Mouse (Mus musculus) testis, postnatal 10 days (tissue): Measurements from ENCODE around the gene Rps16.

Experiments
- DNase-seq: peaks from one replicate; pipeline ENCODE4 v3.0.0; 2021; ENCODE audit warnings: low spot score

Rps16 gene

DNA sequence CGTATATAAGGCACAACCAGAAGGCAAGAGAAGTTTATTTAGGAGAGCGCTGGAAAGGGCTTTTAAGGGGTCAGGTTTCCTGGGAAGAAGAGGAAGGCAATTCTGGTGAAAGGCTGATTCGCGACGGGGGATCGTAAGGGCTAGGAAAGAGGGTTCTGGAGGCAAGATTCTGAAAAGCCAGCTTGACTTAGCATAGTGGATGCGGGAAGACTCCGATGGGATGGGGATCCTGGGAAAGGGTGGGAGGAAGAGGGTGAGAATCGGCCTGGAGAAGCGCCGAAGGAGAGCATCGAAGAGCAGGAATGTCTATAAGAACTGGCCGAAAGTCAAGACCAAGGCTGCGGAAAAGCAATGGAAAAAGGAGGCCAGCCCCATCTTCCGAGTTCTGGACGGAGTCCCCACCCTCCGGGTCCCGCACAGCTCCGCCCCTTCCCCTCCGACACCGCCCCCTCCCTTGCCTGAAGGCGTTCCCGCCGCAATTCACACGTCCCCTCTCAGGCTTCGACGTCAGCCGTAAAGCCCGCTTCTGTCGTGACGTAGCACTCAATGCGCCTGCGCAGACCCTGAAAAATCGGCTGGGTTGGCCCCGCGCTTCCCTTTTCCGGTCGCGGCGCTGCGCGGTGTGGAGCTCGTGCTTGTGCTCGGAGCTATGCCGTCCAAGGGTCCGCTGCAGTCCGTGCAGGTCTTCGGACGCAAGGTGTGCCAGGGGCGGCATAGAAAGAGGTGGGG, at the start of gene Rps16:
Gene Rps16, plus strand, starts transcription at position 498 of the 729 bp plus-strand sequence.
- DNase-seq = peak; percentile 99

DNA sequence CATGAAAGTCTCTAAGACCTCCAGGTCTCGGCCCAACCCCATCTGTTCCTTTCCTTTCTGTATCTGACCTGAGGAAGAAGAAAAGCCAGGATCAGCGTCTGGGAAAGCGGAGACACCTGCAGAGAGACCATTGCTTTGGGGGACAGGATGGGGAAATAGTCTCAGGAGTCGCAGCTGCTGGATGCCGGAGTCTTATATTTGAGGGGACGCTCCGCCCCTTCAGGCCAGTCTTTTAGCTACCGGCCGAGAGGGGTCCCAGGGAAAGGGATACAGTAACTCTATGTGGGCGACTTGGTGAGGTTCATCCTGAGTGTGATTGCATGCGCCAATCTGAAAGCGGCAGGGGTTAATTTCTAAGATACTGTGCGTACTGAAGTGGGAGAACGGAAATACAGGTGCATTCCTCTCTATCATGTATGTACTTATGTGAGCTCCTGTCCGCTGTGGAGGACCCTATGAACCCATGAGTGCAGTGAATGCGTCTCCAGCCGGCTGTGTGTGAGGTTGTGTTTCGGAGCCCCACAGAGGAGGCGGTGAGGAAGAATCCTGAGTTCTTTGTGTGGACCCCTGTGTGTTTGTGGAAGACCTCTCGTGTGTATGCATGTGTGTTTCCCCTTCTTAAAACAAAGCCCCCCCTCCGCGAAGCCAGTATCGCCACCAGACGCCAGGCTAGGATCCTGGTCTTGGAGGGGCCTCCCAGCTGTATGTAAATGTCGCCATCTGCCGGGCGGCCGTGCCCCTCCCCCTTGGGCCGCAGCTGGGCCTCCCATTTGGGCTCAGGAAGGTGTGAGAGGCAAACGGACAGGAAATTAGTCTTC, 48.6 kb upstream of the Rps16 start, which contains the start of gene Dll3:
Gene Dll3, minus strand, starts transcription at position 623 of the 818 bp plus-strand sequence.
- peak; percentile 78 for DNase-seq

DNA sequence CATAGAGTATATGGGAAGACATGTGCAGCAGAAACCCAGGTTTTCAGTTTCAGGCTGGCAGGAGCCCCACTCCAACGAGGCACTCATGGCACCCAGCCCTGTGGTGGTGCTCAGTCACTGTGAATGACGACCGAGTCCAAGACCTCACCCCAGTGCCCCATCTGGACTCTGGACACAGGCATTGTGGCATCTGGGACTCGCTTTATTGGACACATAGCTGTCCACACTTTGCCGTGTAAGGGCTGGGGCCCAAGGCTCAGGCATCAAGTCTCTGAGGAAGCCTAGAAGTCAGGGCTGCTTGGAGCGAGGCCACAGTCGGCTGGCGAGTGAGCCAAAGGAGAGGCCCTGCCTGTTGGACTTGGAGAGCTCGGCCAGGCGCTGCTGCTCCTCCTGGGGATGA, 44.8 kb upstream of the Rps16 start:
- DNase-seq = peak; percentile 40

DNA sequence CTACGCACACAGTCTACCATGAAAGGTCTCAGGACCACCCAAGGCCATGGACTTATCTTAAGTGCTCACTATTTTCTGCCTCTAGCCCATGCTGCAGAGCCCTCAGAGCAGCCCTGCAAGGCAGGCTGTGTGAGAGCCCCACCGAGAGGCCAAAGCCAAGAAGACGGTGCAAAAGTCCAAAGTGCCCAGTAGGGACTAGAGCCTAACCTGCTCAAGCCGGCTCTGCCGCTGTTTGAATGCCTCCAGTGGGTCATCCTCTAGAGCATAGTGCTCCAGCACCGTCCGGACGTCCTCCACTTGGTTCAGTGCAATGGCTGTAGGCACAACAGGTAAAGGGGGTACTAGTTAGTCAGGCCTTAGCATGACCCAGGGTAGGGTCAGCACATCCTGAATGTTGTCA, 44.2 kb upstream of the Rps16 start:
- DNase-seq = no peak

- DNase-seq = no peak
Measured at GRCm38 (mm10) chr7:28309737-28310136, 40.7 kb upstream of the Rps16 start.

- no peak for DNase-seq
Measured at GRCm38 (mm10) chr7:28311151-28311925, 39.1 kb upstream of the Rps16 start.

DNA sequence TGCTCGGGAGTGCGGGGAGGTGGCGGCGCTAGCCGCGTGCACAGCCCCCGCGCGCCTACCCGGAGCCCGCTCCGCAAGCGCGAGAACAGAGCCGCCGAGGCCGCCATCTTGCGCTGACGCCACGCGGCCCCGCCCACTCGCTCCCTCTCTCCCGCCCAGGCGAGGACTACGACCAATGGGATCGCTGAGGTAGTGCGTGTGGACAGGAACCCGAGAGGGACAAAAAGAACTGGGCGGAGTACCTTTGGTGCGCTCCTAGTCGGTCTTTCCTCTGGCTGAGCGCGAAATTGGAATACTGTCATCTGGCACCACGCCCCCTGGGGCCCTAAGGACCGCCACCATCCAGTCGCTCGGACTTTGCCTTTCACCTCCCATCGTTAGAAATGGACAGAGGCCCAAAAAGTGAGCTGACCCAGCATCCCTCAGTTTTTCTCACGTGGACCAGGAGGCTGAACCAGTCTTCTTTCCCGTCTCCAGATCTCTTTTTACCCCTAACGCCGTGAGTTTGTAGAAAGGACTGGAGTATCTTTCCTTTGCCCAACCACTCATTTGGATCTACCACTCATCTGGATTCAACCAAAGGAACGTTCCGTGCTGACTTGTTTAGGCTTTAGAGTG, 38.4 kb upstream of the Rps16 start, which contains the start of gene Timm50:
Gene Timm50, minus strand, starts transcription at position 147 of the 618 bp plus-strand sequence.
- peak; percentile 99 for DNase-seq

DNA sequence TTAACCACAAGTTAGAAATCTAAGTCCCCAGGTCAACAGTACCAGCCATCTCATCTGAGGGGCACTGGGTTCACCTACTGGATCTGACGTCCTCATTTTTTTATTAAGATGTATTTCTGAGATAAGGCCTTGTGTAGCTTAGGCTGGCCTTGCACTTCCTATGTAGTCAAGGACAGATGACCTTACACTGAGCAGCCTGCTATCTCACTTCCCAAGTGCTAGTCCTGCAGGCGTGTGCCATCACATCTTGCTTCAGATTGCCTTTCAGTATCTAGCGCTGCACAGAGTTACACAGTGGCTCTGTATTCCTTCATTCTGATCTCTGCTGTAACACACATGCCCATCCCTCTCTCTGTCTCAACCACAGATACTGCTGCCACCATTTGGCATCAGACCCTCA, 32.4 kb upstream of the Rps16 start:
- DNase-seq = no peak

- DNase-seq = no peak
Measured at GRCm38 (mm10) chr7:28318714-28319113, 31.7 kb upstream of the Rps16 start.

GRCm38 (mm10) chr7:28321974-28322720, 28.3 kb upstream of the Rps16 start:
- DNase-seq = no peak

DNA sequence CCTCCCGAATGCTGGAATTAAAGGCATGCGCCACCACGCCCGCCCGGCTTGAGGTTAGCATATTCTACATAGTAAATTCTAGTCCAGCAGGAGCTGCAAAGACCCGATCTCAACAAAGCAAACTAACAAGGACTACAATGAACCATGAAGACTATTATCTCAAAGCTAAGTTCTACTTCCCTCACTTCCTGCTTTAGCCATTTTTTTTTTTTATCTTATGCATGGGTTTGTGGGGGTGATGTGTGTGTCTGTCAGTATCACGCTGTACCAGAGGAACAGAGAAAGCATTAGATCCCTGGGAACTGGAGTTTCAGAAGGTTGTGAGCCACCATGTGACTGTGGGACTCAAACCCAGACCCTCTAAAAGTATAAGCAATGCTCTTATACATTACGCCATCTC, 25.2 kb upstream of the Rps16 start:
- no peak for DNase-seq

DNA sequence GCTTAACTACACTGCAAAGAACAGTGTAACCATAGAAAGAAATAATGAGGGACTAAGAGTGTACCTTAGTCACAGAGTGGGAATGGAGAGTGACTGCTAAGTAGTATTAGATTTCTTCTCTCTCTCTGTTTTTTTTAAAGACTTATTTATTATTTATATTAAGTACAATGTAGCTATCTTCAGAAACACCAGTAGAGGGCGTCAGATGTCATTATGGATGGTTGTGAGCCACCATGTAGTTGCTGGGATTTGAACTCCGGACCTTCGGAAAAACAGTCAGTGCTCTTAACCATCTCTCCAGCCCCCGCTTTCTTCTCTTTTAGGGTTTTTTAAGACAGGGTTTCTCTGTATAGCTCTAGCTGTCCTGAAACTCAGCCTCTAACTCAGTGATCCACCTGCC, 24.0 kb upstream of the Rps16 start:
- DNase-seq = no peak

DNA sequence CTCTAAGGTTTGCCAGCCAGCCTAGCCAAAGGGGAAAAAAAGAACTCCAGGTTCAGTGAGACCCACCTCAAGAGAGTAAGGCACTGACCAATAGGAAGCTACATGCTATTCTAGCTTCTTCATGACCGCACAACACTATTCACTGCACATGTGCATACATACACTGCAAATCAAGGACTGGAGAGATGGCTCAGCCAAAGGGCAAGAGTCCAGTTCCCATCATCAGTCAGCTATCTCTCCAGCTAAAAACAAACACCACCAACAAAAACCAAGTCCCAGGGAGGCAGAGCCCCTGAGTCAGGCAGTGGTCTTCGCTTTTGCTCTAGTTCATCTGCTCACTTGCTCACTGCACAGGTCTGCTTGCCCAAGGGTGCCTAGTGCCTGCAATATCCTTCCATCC, 22.2 kb upstream of the Rps16 start:
- DNase-seq = no peak

DNA sequence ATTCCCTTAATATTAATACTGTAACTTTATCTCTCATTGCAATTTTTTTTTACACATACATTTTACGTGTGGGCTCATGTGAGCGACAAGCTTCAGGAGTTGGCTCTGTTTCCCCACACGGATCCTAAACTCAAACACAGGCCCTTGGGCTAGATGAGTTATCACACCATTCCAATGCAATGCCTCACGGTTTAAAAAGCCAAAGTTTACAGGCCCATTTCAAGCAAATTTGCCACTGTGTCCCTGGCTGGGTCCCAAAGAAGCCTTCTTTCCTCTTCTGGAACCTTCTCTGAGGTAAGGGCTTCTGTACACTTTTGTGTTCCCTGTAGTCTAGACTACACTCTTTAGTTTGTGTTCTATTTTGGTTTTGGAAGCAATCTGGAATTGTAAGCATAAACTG, 15.9 kb upstream of the Rps16 start:
- no peak for DNase-seq

DNA sequence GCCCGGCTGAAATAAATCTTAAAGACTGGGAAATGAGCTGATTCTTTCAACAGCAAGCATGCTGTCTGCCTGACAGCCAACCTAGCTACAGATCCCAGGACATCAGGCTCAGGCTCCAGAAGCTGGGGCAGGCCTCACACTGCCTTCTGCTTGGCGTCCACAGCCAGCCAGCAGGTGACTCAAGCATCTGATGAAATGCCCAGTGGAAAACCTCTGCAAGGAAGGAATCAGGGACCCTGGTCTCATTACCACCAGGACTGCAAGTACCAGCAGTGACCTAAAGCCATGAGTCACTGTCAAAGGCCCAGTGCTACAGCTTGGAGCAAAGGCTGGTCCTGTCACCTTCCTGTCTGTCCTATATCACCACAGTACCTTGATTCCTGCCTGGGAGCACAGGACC, 15.0 kb upstream of the Rps16 start:
- no peak for DNase-seq

- DNase-seq = peak; percentile 95
Measured at GRCm38 (mm10) chr7:28338108-28338998, 12.1 kb upstream of the Rps16 start, which contains the start of gene Supt5. TSS of gene Supt5 (minus strand) at chr7:28338746.

DNA sequence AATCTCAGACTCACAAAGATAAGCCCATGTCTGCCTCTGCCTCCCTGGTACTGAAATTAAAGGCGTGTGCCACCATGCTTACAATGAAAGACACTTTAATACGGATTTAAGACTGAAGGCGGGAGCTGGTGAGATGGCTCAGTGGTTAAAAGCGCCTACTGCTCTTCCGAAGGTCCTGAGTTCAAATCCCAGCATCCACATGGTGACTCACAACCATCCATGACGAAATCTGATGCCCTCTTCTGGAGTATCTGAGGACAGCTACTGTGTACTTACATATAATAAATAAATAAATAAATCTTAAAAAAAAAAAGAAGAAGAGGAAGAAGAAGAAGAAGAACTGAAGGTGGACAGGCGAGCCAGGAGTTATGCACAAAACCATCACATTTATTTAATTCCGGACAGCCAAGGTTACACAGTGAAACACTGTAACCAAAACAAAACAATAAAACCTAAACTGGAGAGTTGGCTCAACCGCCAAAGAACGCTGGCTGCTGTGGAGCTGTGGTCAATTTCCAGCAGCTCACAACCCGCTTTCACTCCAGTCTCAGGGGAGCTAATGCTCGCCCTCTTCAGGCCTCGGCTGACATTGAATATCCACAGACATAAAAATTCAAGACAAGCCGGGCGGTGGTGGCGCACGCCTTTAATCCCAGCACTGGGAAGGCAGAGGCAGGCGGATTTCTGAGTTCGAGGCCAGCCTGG, 11.1 kb upstream of the Rps16 start:
- DNase-seq = peak; percentile 77

DNA sequence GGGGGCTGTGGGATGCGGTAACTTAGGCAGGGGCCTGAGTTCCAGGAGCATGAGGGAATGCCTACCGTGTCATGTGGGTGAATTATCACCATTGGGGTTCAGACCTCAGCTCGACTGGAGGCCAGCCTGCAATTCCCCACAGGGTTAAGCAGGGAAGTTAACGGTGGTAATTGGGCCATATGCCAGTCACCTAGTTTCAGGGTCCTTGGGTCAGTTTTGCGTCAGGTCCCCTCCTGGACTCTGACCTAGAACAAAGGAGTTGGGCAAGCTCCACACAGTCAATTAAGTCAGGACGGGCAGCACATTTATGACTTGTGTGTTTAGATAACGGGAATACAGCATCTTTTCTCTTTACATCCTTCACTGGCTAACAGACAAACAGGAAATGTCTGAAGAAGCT, 9.1 kb upstream of the Rps16 start:
- DNase-seq = no peak

- DNase-seq = peak; percentile 80
Measured at GRCm38 (mm10) chr7:28344637-28345036, 5.8 kb upstream of the Rps16 start.
